Mouse (Mus musculus) naive thymus-derived CD4-positive, alpha-beta T cell, adult 2 months (primary cell): ENCODE measurements around the gene Mtfp1.
"Not testable (repeated sequence)": the region's sequence is repeated elsewhere in the genome, so short reads cannot be mapped to it uniquely, and the experiment has no call there.

Source experiments
- DNase-seq: peaks from one replicate; pipeline ENCODE4 v3.0.0-alpha.2; 2011; ENCODE audit warnings: low read depth

The Mtfp1 gene

GRCm38 (mm10) chr11:4095171-4096053 lies at the start of gene Mtfp1:
TSS of gene Mtfp1 (minus strand) at chr11:4095445.
- peak; percentile 73 for DNase-seq

GRCm38 (mm10) chr11:4143281-4144062 lies 48.2 kb upstream of the Mtfp1 start:
- no peak for DNase-seq

- DNase-seq, result no peak
Measured at GRCm38 (mm10) chr11:4142352-4142751, 47.1 kb upstream of the Mtfp1 start.

GRCm38 (mm10) chr11:4141505-4141904 lies 46.3 kb upstream of the Mtfp1 start:
- DNase-seq, result no peak

GRCm38 (mm10) chr11:4138964-4139363 lies 43.7 kb upstream of the Mtfp1 start:
- no peak for DNase-seq

- DNase-seq, result peak; percentile 95
Measured at GRCm38 (mm10) chr11:4134986-4135935, 40.0 kb upstream of the Mtfp1 start, which contains the start of gene Rnf215. TSS of gene Rnf215 (plus strand) at chr11:4135202.

GRCm38 (mm10) chr11:4134400-4134799 lies 39.2 kb upstream of the Mtfp1 start:
- DNase-seq, result no peak

- DNase-seq, result peak; percentile 73
Measured at GRCm38 (mm10) chr11:4133450-4133849, 38.2 kb upstream of the Mtfp1 start.

GRCm38 (mm10) chr11:4128461-4128860 lies 33.2 kb upstream of the Mtfp1 start:
- DNase-seq, result not testable (repeated sequence)

- no peak for DNase-seq
Measured at GRCm38 (mm10) chr11:4127059-4127458, 31.8 kb upstream of the Mtfp1 start.

- peak; percentile 64 for DNase-seq
Measured at GRCm38 (mm10) chr11:4123922-4124321, 28.7 kb upstream of the Mtfp1 start.

- peak; percentile 75 for DNase-seq
Measured at GRCm38 (mm10) chr11:4122742-4123579, 27.7 kb upstream of the Mtfp1 start, which contains the start of gene Sec14l2. TSS of gene Sec14l2 (minus strand) at chr11:4123415.

- no peak for DNase-seq
Measured at GRCm38 (mm10) chr11:4122226-4122625, 27.0 kb upstream of the Mtfp1 start.

GRCm38 (mm10) chr11:4121691-4122090 lies 26.4 kb upstream of the Mtfp1 start:
- DNase-seq, result no peak

GRCm38 (mm10) chr11:4119635-4120034 lies 24.4 kb upstream of the Mtfp1 start:
- no peak for DNase-seq

GRCm38 (mm10) chr11:4118081-4118921 lies 23.1 kb upstream of the Mtfp1 start:
- DNase-seq, result peak; percentile 58

GRCm38 (mm10) chr11:4117372-4118071 lies 22.3 kb upstream of the Mtfp1 start:
- DNase-seq, result no peak

- DNase-seq, result no peak
Measured at GRCm38 (mm10) chr11:4116458-4117141, 21.4 kb upstream of the Mtfp1 start.

- DNase-seq, result no peak
Measured at GRCm38 (mm10) chr11:4115407-4115806, 20.2 kb upstream of the Mtfp1 start.
